Mouse (Mus musculus) gastrocnemius, postnatal 25 days (tissue): ENCODE measurements around the gene Ptpn4. TPM values are rescaled to one million over a fixed set of nuclear protein-coding genes. Genes with fewer than 3 reads are reported as not detected.
A peak's percentile ranks its signal among the peaks of the same experiment; 100 is the strongest.

Experiments
- DNase-seq: peaks from one replicate; pipeline ENCODE4 v3.0.0; 2022
- total RNA-seq, 2 experiments: library from RNA; stranded (reverse); gene quantifications; 1 replicate in 1 of 2; 2 replicates in 1 of 2; pipeline ENCODE4 v1.2.3; 2021

Ptpn4 gene
- total RNA-seq, 2 experiments from 2014 or later = 21.2 to 42.4 TPM

DNA sequence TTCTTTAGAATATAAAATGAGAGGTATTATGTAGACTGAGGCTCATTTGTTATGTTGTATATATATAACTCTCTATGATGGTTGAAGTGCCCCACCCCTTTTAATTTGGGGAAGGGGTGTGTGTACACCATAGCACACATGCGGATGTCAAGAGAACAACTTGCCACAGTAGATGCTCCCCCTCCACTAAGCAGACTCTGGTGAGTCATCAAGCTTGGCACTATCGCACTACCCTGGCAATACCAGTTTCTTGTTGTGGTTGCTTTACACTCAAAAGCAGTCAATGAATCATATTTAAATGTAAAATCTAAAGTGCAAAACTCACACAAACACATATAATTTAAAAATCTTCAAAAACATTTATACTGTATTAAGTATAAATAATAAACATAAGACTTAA is 31.4 kb downstream of the Ptpn4 start:
- no peak for DNase-seq

DNA sequence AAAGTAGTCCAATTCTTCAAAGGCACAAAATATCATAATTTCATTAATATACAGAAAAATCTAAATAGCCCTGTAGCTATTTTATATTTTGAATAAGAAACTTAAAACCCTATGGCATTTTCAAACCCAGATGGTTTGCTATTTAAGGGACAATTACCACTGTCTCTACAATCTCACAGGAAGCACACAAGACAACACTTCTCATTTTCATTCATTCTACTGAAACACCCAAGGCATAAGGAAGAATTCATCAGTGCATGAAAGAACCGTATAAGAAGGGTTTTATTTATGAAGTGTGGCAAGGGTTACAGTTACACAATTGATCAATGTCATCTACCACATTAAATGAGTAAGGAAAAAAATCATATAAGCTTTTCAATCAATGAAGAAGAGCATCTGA is 32.8 kb downstream of the Ptpn4 start:
- DNase-seq = no peak

DNA sequence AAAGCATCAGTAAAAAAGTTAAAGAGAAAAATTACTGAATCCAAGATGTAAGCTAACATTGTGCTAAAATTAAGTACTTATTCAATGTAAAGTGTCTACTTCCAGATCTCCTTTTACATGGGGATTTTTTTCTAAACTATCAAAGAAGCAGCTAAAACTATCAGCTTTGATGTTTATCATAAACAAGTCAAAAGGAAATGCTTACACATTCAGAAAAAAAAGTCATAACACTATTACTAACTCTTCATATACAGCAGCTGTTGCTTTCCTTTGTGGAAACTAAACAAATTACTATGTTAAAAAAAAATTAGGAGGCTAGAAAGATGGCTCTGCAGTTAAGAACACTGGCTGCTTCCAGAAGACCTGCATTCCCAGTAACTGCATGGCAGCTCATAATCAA is 42.2 kb downstream of the Ptpn4 start:
- no peak for DNase-seq

DNA sequence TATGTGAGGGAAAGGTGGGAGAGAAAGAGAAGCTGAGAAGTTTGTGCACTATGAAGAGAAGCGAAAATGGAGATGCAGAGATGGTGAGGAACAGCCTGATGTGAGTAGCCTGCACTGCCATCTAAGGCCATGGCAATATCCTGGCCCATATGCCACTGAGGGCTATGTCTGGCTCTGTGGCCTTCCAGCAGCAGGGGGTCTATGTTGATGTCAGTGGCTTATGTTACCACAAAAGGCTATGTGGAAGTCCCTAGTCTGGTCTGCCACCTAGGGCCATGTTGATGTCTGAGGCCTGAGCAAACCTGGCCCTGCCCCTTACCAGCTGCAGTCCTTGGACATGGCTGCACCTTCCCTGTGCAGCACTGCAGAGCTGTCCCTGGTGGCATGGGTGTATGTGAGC is 43.1 kb downstream of the Ptpn4 start:
- DNase-seq = no peak

DNA sequence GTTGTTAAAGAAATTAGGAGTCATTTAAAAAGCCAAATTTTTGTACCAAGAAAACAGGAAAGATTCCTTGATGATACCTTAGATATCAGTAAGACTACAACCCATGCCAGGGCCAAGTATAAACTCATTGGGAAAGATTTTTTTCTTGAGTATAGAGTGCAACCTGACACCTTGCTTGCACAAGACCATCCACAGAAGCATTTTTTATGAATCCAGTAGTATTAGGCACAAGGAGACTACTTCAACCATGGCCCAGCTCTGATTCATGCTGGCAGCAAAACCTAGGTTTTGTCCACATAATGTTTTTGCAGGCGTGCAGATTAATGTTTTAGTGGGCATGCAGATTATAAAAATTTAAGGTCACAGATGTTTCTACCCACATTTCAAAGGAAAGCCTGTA is 46.8 kb downstream of the Ptpn4 start:
- DNase-seq = no peak

DNA sequence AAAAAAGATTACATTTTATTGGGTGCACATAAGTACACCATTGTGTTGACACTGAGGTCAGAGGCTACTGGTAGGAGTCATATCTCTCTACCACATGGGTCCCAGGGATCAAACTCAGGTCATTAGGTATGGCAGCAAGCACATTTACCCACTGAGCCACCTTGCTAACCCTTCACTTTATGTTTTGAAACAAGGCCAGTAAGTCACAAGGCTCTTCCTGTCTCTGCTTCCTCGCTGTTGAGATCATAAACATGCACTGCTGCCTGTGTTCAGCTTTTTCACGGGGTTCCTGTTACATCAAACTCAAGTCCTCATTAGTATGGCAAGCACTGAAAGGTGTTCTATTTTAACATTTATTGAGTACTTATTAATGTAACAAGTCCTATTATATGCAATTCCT is 61.5 kb downstream of the Ptpn4 start:
- no peak for DNase-seq

DNA sequence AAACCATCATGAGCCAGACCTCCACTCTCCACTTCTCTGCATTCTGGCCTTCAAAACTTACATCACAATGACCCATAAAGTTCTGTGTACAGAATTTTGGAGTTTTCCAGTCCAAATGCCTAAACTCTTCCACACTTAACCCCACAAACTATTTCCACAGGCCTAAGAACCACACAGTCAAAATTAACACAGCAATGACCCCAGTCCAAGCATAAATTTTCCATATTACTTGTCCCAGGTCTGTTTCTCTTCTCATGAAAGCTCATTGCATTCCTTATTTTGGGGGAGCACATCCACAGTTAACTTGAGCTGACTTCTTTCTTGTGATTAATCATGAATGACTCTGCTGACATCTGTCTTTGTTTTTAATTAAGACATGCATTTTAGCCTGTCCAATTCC is 101.7 kb downstream of the Ptpn4 start:
- no peak for DNase-seq

DNA sequence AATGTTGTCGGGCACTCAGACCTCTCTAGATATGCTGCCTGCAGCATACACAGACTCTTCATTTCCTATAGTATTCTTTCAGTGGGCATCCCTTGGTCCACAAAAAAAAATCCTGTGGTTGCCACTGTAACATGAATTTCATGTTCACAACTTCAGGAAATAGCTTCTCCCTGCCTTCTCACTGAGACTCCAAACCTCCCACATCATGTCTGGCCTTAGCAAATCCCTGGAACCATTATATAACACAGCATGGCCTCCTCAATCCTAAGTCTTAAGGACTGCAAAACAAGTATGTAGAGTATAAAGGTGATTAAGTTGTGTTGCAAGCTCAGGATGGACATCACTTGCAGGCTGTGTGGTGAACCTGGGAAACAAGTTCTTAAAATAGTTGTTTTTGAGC is 102.6 kb downstream of the Ptpn4 start:
- DNase-seq = no peak

DNA sequence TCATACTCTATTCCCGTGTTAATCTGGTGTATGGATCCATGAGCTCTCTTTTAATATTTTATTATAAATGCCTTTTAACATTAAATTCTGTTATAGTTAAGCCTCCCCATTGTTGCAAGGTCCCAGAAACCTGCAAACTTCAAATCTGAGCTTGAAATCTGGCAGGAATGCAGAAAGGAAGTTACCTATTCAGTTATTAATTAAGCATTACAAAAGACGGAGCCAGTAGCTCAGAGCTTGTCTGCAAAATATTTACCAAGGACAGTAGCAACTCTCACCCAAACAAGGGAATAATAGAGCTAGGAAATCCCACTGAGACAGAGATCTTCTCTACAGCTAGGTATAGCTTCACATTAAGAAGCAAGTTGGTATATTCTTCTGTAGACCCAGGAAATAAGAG is 106.2 kb downstream of the Ptpn4 start:
- DNase-seq = no peak

DNA sequence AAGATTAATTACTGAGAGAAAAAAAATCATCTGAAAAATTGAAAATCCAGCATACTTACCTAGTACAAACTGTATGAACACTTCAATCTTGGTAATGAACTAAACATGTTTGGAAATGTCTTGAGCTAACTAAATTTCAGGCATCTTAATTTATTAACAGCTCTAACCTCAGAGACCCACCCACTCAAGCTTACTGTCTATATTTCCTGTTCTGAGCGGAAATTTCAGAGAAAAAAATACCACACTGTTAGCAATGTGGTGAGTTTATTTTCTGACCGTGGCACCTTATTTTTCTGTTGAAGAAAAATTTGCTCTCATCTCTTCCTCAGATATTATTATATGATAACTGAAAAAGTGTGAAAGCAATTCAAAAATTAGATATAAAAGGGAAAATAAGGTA is 124.4 kb downstream of the Ptpn4 start:
- DNase-seq = no peak

DNA sequence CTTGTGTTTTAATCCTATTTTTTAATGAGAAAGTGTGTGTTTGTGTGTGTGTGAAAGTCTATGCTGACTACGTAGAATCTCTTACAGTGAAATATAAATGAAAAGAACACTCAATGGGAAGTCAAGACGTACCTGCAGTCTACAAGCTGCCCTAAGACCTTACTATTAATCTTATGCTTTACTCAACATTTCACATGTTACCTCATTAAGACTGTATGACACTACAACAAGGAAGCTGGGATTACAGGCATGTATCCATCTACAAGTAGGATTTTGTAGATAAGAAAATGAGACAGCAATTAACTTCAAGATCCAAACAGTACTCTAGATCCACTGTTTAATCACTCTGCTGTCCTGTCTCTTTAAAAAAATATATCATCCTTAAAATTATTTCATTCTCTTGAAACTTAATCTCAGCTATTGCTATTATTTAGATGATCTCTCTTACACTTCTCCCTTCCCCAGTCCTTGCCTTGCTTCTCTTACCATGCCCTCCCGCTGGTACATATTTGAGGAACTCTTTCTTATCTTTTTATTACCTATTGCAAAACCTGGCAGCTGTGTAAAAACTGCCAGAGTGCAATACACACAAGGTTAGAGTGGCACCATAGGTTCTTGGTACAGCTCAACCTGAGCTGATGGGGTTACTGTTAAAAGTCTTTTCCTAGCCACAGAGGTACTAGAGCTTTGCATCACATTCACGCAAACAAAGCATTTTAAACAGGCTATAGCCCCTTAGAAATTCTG is 130.8 kb downstream of the Ptpn4 start:
- DNase-seq = no peak

DNA sequence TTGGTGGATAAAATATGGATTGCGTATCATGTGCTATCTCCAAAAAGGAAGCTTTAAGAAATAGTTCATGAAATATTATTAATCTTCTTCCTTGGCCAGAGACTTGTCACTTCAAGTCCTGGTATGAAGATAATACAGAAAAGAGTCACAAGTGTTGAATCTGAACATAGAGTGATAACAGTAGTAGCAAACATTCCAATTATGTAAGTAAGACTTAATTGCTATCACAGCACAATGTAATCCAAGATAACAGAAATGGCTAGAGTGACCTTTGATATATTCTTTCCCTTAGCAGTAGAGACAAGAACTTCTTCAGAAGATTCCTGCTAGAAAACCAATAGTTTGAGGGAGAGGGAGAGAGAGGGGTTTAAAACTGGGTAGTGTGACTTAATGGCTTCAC is 140.6 kb downstream of the Ptpn4 start:
- DNase-seq = no peak

DNA sequence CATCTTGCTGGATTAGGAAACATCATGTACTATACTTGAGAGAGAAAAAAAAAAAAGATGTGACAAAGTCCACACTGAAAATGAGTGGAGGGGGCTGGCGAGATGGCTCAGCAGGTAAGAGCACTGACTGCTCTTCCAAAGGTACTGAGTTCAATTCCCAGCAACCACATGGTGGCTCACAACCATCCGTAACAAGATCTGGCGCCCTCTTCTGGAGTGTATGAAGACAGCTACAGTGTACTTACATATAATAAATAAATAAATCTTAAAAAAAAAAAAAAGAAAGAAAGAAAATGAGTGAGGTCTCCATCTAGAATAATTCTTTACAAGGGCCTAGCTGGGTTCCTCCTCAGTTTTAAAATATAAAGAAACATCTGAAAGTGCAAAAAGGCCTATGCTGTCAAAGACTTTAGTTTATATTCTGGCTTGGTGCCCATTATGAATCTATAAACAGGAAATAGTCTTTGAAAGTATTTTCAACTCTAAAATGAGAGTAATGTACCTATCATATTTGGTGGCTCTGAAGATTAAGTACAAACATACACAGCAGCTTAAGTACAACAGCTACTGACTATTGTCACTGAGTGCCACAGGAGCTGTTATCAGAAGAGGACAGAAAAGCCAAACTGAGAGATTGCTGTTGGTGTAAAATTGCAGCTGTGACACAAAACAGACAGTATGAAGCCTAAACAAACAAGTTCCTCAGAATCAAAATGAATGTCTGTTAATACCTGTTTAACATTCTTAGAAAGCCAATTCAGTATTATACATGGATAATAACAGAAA is 151.4 kb downstream of the Ptpn4 start:
- DNase-seq = no peak

DNA sequence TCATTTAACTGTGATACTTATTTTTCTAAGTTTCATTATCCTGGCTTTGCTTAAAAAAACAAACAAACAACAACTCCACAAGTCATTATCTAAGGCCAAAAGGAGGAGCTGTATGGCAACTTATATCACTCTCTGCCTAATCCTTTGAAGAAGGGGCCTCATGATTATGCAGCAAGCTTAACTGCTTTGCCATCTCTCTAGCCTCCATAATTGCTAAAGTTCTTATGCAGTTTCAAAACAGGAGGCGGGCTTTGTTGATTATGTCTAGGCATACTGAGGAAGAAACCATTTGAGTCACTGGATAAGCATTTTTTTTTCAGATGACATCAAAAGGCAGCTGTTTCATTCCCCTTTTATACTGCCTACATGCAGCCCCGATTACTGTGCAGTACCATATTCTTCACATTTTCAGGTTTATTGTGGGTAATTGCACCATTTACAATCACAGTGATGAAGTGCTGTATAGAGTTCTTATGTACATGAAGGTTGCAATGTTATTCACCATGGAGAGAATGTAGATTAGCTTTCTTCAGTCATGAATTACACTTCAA is 155.7 kb downstream of the Ptpn4 start:
- no peak for DNase-seq

DNA sequence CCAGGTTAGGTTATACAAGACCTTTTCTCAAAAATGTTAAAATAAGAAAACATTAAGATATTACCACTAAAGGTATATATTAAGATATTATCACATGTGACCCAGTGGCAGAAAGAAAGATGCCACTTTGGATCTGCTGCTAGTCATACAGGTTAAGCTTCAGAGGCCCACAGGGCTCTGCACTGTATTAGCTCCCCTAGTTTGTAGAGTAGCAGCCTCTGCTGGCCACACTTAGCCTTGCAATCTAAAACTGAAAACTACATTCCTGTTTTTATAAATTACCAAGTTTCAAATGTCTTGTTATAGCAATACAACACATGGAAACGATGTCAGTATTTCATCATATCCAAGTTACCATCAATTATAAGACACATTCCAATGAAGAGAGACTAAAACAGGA is 162.4 kb downstream of the Ptpn4 start:
- no peak for DNase-seq

DNA sequence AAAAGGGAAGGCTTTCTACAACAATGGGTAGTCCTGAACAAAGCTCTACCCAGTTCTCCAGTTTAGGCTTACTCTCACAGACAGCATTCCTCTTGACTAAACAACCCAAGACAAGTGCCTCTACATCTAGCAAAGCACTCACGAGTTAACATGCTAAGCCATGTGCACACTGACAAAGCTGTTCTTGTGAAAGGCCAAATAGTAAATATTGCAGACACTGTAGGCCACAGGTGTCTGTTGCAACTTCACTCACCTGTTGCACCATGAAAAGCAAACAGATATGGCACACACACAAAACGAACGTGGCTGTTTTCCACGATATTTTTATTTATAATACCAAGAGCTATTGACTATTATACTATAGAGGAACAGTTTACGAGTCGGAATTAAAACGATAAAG is 170.5 kb downstream of the Ptpn4 start:
- DNase-seq = no peak

DNA sequence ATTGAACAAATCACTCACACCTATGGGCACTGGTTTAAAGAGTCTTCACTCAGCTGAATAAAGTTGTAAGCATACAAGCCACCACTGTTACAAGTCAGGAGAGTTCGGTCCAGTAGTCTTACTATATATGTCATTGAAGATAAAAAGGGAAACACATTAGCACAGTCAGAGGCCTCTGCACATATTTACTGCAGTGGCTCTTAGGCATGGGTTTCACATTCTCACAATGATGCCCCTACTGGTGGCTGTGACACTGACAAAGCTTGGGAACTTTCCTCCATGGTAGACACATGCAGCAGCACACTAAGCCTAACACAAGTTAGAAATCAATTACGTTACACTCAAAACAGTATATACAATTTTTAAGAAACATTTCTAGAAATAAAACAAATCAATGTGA is 183.1 kb downstream of the Ptpn4 start:
- no peak for DNase-seq

DNA sequence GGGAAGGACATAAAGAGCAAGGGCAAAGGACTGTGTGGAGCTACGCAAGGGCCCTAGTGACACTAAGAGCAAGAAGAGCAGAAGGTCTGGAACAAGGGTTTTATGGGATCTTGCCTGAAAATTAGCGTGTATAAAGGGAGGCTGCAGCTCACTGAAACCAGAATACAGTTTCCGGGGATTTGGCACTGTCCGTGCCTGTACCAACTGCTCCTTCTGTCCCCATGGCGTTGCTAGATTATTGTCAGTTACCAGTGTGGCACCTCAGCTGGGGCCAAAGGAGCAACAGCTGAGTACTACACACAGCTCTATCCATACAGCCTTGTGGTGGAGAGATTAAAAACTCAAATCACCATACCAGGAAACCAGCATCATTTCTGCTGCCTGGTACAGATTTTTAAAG is 187.0 kb downstream of the Ptpn4 start:
- no peak for DNase-seq

DNA sequence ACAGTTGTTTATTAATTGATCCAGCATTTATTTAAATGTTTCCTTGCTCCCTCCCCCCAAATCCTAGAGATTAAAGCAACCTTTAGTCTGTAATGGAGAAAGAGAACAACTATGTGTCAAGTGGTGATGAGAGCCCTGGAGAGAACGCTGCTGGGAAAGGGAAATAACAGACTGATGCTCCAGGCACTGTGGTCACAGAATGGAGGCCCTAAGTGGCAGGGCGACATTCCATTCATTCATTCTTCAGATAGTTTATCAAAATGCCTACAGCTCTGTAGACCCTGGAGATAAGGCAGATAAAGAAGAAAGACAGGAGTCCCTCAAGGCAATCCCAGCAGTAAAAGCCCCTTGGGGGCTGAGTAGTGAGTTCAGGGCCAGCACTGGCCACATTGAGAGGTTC is 187.8 kb downstream of the Ptpn4 start:
- no peak for DNase-seq

DNA sequence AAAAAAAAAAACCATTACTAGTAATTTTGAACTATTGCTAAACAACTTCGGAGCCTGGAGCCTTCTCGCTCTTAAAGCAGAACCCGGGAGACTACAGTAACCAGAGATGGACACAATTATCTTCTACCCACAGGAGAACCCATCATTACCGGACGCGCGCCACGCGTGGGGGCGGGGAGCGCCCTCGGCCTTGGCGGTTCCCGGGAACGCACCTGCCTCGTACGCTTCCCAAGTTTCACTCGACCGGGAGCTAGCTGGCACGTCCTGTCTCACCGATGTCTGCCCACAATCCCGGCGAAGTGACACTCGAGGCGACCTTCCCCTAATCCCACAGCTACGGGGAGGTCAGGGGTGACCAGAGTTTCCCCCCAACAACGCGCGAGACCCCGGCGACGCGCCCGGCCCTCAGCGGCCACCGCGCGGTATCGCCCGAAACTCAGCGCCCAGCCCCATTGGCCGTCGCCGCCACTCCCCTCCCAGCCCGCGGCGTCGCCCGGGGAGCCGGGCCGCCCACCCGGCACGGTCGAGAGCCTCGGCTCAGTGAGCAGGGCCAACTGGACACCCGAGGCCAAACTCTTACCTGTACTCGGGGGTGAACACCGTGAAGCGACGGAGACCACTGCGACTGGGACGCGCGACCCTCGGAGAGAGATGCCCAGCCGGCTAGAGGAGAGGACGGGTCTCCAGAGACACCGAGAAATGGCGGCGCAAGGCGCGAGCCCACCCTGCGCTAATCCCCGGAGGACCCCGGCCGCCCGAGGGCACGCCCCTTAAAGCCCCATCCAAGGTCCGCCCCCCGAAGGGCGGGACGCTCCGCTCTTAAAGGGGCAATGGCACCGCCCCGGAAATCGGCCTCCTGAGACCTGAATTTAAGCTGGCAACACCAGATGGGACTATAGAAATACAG is 189.0 kb downstream of the Ptpn4 start, which contains the start of gene Epb41l5:
Gene Epb41l5 (minus strand): TSS at position 796 of the 907 bp plus-strand sequence.
- DNase-seq = peak; percentile 69

DNA sequence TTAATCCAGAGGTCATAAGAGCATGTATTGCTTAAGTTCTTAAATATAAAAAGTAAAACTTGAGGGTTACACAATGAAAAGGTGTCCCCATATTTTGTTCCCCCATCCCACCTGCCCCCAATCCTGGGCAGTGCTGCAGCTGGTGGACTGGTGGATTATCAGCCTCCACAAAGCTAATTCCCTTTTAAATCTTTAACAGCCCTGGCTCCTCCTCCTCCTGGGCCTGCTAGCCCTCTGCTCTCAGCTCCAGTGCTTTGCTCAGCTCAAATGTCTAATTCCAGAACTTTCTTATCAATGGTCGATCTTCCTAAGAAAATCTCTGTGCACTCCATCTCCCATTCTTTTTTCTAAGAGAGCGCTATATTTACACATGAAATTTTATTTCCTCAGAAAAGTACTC is 191.1 kb downstream of the Ptpn4 start:
- DNase-seq = no peak

DNA sequence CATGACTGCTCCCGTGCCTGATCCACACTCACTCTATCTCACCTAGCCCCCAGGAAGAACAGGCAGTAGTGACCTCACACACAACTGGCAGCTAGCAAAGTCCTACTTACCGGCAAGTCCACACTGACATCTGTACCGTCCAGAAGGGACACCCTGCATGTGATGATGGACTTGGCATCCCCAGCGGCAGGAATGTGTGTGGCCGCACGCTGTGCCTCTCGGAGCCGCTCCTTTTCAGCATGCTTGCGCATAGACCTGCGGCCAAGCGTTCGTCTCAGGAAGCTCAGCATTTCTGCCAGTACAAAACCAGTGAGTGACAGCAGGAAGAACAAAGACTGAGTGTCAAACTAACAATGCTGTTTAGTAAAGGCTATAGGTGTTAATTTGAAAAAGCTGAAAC is 195.0 kb downstream of the Ptpn4 start:
- DNase-seq = no peak
